Mouse (Mus musculus) limb, embryonic 11.5 days (tissue): Measurements from ENCODE around the gene Mpig6b. TPM values are rescaled to one million over a fixed set of nuclear protein-coding genes. Genes with fewer than 3 reads are reported as not detected.

Source experiments
- ATAC-seq: fragments of 200-750 bp; cut with Nextera tagmentation; 2 replicates; pipeline ENCODE4 v1.8.0; 2017; ENCODE audit warnings: low read depth; ENCODE audit not compliant: insufficient number of reproducible peaks, low FRiP score, low TSS enrichment
- DNase-seq: peaks from one replicate; pipeline ENCODE4 v3.0.0-alpha.2; 2015; ENCODE audit warnings: low spot score
- H3K27ac ChIP-seq: fragments of 300-500 bp; sonication (generic); replicated peaks from 2 replicates; pipeline ENCODE4 v1.5.1; 2014; ENCODE audit warnings: low read depth, mild to moderate bottlenecking, low read length
- H3K27me3 ChIP-seq: fragments of 300-500 bp; sonication (generic); 2 replicates; pipeline ENCODE4 v1.6.1; 2014; ENCODE audit warnings: mild to moderate bottlenecking, low read length, mixed read lengths; ENCODE audit not compliant: control insufficient read depth, insufficient read depth
- H3K36me3 ChIP-seq: fragments of 300-500 bp; sonication (generic); 2 replicates; pipeline ENCODE4 v1.6.1; 2014; ENCODE audit warnings: mild to moderate bottlenecking, low read length, moderate library complexity, mixed read lengths; ENCODE audit not compliant: control insufficient read depth, insufficient read depth
- H3K4me1 ChIP-seq: fragments of 300-500 bp; sonication (generic); 2 replicates; pipeline ENCODE4 v1.6.1; 2014; ENCODE audit warnings: low read length, mixed read lengths; ENCODE audit not compliant: control insufficient read depth, insufficient read depth
- H3K4me2 ChIP-seq: fragments of 300-500 bp; sonication (generic); 2 replicates; pipeline ENCODE4 v1.6.1; 2014; ENCODE audit warnings: low read depth, mild to moderate bottlenecking, moderate library complexity; ENCODE audit not compliant: severe bottlenecking
- H3K4me3 ChIP-seq: fragments of 300-500 bp; sonication (generic); 2 replicates; pipeline ENCODE4 v1.5.1; 2014; ENCODE audit warnings: low read depth, low read length
- H3K9ac ChIP-seq: fragments of 300-500 bp; sonication (generic); 2 replicates; pipeline ENCODE4 v1.6.1; 2014; ENCODE audit warnings: mild to moderate bottlenecking, low read length
- H3K9me3 ChIP-seq: fragments of 300-500 bp; sonication (generic); 2 replicates; pipeline ENCODE4 v1.6.1; 2016; ENCODE audit warnings: low read length; ENCODE audit not compliant: control insufficient read depth
- WGBS: fragments of 180-500 bp; shearing (Covaris S2); extraction: QIAGEN DNeasy Blood & Tissue Kit; methylation state at CpG from one replicate; pipeline ENCODE4 v1.1.7; 2014; 5-methylcytosine and 5-hydroxymethylcytosine counted together
- polyA plus RNA-seq: library from polyadenylated mRNA; unstranded; fragments of >200 nt; fragmentation: Nextera tagmentation; extraction: Ambion mirVana; gene quantifications from 2 replicates; pipeline ENCODE4 v1.2.1, GENCODE M21; 2014

Gene Mpig6b
- polyA plus RNA-seq, 1 experiment from 2014 or later = 1.2 TPM

DNA sequence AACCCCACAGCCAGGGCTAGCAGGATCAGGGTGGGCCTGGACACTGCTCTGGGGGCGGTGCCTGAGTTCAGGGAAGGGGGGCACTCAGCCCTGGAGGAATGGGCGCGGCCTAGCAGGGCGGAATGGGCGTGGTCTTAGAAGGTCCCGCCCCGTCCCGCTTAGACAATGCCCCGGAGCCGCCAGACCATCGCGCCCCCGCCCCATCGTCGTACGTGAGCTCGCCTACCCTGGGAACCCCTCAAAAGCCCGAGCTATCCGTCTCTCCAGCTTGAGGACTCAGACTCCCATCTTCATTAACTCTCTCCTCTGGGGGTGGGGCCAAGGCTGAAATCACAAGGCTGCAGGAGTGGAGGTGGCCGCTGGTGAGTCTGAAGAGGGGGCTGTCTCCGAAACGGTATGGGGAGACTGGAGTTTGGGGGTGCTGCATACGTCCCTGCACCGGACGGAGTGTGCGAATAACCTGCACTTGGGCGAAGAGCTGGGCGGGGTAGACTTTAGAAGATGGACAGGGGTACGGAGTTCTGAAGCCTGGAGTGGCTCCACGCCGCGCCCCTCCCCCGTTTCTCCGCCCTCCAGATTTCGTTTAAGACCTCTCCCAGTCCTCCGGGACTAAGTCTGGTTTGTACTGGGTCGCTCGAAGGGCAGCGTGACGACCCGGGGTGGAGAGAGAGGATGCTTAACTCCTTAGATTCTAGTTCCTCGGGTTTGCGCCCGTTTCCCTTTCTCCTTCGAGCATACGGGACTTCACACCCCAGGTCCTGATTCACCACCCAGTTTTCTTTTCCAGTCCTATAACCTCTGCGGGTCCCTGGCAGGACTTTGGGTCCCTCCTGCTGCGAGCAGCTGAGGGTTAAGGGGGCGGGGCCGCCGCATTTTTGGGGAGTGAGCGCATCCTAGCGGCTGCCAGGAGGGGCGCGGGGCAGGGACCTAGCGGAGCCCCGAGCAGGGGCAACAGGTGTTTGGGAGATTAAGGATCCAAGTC, 6.8 kb downstream of the Mpig6b start, which contains the start of gene Ddah2:
Ddah2 (plus strand) TSS at position 125 of the 982 bp plus-strand sequence.
- DNase-seq = peak; percentile 96
- Histone ChIP-seq H3K27ac (peak within 1 kb of the TSS; percentile 82), H3K27me3 (no peaks in the 10 kb centered on the region; the same call in 1 of the 2 replicates), H3K4me3 (peak within 1 kb of the TSS; percentile 62), H3K4me2 (peak within 1 kb of the TSS; percentile 95), H3K9me3 (no peaks in the 10 kb centered on the region), H3K9ac (peak within 1 kb of the TSS; percentile 90), H3K36me3 (peaks cover 18% of the 10 kb centered on the region), H3K4me1 (peaks cover 7% of the 10 kb centered on the region)
- peak; percentile 90 for ATAC-seq
- WGBS = under 1% methylated on average over 57 of the region's 57 CpGs

DNA sequence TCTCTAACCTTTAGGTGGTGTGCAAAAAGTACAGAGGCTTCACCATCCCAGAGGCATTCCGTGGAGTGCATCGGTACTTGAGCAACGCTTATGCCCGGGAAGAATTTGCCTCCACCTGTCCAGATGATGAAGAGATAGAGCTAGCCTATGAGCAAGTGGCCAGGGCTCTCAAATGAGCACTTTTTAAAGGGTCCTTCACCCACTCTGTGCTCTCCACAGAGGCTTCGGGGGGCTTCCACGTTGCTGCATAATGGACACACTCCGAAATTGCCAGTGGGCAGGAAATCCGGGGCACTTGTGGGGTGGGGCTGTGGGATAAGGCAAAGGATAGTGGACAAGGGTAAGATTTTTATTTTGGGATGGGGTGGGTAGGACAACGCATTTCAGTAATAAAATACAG, 7.7 kb downstream of the Mpig6b start:
- Histone ChIP-seq H3K36me3 (peaks cover 26% of the 10 kb centered on the region), H3K4me3 (peak overlapping the region; percentile 62; the same call in 1 of the 2 replicates), H3K27me3 (no peaks in the 10 kb centered on the region), H3K9me3 (no peaks in the 10 kb centered on the region), H3K9ac (no peak overlapping the region; the same call in 1 of the 2 replicates), H3K4me1 (peaks cover 7% of the 10 kb centered on the region), H3K4me2 (peak overlapping the region; percentile 95), H3K27ac (peak overlapping the region; percentile 82; the same call in 1 of the 2 replicates)
- DNase-seq (no peak), ATAC-seq (no peak)
- WGBS = 72% methylated on average over 9 of the region's 9 CpGs

DNA sequence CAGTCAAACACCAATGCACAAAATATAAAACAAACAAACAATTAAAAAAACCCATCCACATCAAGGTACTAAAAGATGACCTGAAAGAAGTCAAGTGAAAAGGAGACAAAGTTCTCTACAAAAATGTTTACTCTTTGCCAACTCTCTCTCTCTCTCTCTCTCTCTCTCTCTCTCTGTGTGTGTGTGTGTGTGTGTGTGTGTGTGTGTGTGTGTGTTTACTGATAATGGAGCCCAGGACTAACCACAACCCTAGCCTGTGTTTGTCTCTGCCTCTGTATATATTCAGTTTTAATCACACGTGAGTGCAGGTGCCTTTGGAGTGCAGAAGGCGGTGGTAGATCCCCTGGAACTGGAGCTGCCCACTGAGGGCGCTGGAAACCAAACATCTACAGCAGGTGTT, 8.9 kb downstream of the Mpig6b start:
- H3K9me3 ChIP-seq = no peaks in the 10 kb centered on the region
- DNase-seq = no peak
- no peak overlapping the region for H3K4me2 ChIP-seq
- no peak overlapping the region for H3K4me3 ChIP-seq
- ATAC-seq = no peak
- WGBS = 81% methylated on average over 3 of the region's 3 CpGs
- no peak overlapping the region for H3K9ac ChIP-seq
- no peak overlapping the region for H3K27ac ChIP-seq
- peaks cover 9% of the 10 kb centered on the region for H3K4me1 ChIP-seq
- no peaks in the 10 kb centered on the region for H3K27me3 ChIP-seq
- peaks cover 30% of the 10 kb centered on the region for H3K36me3 ChIP-seq

GRCm38 (mm10) chr17:35055691-35056495, 10.1 kb downstream of the Mpig6b start:
- Histone ChIP-seq H3K4me2 (no peak overlapping the region), H3K9ac (no peak overlapping the region), H3K27ac (no peak overlapping the region), H3K9me3 (no peaks in the 10 kb centered on the region), H3K36me3 (peaks cover 21% of the 10 kb centered on the region), H3K4me1 (peaks cover 15% of the 10 kb centered on the region), H3K27me3 (no peaks in the 10 kb centered on the region), H3K4me3 (no peak overlapping the region)
- no peak for ATAC-seq
- WGBS = 88% methylated on average over 7 of the region's 7 CpGs
- no peak for DNase-seq

- H3K4me2 ChIP-seq = peak overlapping the region; percentile 76
- no peak for DNase-seq
- ATAC-seq = no peak
- peak overlapping the region; percentile 85; the same call in 1 of the 2 replicates for H3K27ac ChIP-seq
- peaks cover 19% of the 10 kb centered on the region for H3K36me3 ChIP-seq
- H3K9ac ChIP-seq = peak overlapping the region; percentile 70; the same call in 1 of the 2 replicates
- peaks cover 25% of the 10 kb centered on the region for H3K4me1 ChIP-seq
- 88% methylated on average over 12 of the region's 12 CpGs for WGBS
- H3K9me3 ChIP-seq = no peaks in the 10 kb centered on the region
- H3K4me3 ChIP-seq = peak overlapping the region; percentile 71; the same call in 1 of the 2 replicates
- no peaks in the 10 kb centered on the region for H3K27me3 ChIP-seq
These were observed 13.6 kb downstream of the Mpig6b start for GRCm38 (mm10) chr17:35052271-35052798.

GRCm38 (mm10) chr17:35051156-35052086, 14.6 kb downstream of the Mpig6b start:
- H3K27me3 ChIP-seq = no peaks in the 10 kb centered on the region
- H3K4me1 ChIP-seq = peaks cover 25% of the 10 kb centered on the region
- peak; percentile 26; the same call in 1 of the 2 replicates for ATAC-seq
- H3K4me3 ChIP-seq = peak overlapping the region; percentile 71
- peak overlapping the region; percentile 70 for H3K9ac ChIP-seq
- WGBS = 4% methylated on average over 21 of the region's 21 CpGs
- H3K9me3 ChIP-seq = no peaks in the 10 kb centered on the region
- H3K27ac ChIP-seq = peak overlapping the region; percentile 85
- peaks cover 19% of the 10 kb centered on the region for H3K36me3 ChIP-seq
- peak; percentile 59 for DNase-seq
- peak overlapping the region; percentile 76 for H3K4me2 ChIP-seq

- Histone ChIP-seq H3K4me1 (peaks cover 28% of the 10 kb centered on the region), H3K27me3 (no peaks in the 10 kb centered on the region), H3K4me3 (peak overlapping the region; percentile 71), H3K9me3 (no peaks in the 10 kb centered on the region), H3K27ac (peak overlapping the region; percentile 87), H3K4me2 (peak overlapping the region; percentile 76), H3K9ac (peak overlapping the region; percentile 79), H3K36me3 (peaks cover 15% of the 10 kb centered on the region)
- ATAC-seq = no peak
- DNase-seq = peak; percentile 80
- 1% methylated on average over 27 of the region's 27 CpGs for WGBS
These were observed 15.7 kb downstream of the Mpig6b start for GRCm38 (mm10) chr17:35050126-35050750.
